Mouse (Mus musculus) telencephalon, adult 2 months (tissue): ENCODE data around the gene Gng7.
"Not testable (repeated sequence)": the region's sequence is repeated elsewhere in the genome, so short reads cannot be mapped to it uniquely, and the experiment has no call there.

Experiments used
- DNase-seq: peaks from one replicate; pipeline ENCODE4 v3.0.0-alpha.2; 2011; ENCODE audit warnings: low read depth, low spot score

Gene Gng7

DNA sequence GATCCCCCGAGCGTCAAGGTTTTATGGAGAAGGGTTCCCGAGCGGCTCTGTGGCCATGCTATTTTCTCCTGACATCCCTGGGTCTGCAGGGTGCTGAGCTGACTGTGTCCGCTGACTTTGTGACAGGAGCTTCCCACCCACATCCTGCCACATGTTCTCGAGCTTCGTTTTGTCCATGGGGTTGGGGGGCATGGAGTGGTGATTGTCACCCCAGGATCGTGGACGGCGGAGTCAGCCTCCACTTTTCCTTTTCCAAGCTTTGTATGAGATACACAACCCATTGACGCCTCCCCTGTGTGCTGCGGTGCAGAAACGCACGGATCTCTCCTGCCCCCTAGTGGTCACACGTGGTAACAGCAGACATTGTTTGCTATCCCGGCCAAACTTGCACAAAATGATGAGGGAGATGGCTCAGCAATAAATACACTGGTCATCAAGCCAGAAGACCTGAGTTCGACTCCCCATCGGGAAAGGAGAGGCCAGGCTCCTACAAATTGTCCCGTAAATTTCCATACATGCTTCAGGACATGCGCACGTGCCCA is 19.6 kb downstream of the Gng7 start:
- DNase-seq, result peak; percentile 60

DNA sequence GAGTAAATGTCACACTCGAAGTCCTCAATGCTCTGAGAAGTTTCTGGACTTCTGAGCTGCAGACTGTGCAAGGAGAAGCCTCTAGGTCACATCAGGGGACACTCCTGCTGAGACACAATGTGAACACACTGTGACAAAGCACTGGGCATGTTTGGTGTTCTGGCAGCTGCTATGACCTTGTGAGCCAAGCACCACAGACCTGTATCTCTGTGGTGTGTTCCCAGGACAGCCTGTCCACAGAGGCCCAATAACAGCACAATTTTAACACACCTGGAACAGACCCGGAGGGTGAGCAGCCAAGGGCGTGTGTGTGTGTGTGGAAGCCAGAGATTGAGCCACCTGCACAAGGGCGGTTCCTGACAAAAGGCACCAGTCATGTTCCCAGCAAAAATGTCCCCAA is 20.1 kb downstream of the Gng7 start:
- no peak for DNase-seq

DNA sequence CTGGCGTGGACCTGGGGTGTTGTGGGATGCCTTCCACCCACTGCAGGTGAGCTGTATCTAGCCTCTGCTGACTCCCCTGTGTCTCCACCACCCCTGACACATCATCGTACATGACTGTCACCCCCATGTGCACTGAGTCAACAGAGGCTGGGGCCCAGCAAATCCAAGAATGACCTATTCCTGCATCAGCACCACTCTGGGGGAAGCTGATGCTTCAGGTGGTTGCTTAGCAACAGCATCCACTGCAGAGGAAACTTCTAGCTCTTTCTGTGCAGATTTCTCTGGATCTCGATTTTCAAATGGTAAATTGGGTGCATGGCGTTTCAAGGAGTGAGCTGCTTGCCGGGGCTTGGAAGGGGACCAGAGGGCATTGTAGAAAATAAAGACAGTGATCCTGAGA is 21.5 kb downstream of the Gng7 start:
- DNase-seq, result no peak

DNA sequence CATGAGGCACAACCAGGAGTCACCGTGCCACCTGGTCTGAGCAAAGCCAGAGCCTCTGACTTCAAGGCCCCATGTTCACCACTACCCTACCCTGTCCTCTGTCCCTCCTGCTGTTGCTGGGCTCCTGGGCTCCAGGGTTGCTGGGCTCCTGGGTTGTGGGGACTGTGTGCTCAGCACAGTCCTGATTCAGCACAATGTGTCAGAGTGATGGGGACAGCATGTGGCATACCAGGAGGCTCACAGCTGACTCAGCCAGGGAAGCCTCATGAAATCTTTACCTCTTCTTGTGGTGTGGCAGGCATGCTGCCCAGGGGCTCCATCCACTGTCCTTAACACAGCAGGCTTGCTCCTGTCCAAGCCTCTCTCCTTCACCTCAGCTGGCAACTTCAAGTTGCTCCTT is 22.8 kb downstream of the Gng7 start:
- DNase-seq, result no peak

DNA sequence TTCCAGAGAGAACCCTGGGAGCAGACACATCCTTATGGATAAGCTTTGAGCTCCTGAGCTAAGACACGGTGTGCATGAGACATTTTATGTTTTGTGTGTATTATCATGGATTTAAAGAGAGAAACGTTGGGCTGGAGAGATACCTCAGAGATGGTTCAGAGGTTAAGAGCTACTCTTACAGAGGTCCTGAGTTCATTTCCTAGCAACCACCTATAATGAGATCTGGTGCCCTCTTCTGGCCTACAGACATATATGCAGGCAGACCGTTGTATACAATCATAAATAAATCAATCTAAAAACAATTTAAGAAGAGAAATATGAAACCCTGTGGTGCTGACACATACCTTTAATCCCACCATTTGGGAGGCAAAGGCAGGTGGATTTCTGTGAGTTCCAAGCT is 23.7 kb downstream of the Gng7 start:
- DNase-seq, result no peak

DNA sequence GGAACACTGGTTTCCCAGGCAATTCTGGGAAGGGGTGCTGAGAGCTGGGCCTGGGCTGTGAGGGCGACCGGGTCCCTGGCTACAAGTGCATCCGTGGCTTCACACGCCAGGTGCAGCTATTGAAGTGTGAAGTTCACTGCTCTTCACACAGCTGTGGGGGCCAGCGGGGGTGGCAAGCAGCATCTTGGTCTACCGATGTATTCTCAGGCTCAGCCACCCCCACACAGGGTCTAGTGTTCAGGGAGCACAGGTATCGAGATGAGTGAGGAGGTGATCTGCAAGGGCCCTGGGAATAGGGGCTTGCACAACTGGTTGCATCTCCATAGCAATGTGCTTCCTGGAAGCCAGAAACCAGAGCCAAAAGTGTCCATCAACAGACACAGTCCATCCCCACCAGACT is 24.3 kb downstream of the Gng7 start:
- no peak for DNase-seq

DNA sequence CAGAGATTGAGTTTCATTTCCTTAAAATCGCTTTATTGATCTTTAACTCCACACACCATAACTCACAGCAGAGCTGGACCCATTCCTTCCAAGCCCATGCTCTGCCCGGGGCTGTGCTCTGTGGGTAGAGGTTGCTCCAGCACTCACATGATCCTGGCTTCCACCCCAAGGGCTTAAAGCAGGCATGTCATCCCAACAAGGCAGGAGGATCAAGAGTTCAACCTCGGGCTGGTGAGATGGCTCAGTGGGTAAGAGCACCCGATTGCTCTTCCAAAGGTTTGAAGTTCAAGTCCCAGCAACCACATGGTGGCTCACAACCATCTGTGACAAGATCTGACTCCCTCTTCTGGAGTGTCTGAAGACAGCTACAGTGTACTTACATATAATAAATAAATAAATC is 24.9 kb downstream of the Gng7 start:
- DNase-seq, result not testable (repeated sequence)

DNA sequence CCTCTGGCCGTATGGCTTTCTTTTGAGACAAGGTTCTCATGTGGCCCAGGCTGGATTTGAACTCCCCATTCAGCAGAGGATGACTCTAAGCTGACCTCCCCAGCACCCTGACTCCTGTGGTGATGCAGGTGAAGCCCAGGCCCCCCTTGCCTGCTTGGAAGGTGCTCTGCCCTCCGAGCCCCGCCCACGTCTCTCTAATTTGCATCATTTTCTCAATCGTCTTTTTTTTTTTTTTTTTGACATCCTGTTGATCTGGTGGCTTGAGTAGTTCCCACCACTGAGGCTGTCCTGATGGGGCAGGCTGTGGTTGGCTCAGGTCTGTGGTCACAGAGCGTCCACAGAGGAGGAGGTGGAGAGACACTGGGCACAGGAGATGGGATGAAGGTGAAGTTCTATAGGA is 25.3 kb downstream of the Gng7 start:
- DNase-seq, result no peak

DNA sequence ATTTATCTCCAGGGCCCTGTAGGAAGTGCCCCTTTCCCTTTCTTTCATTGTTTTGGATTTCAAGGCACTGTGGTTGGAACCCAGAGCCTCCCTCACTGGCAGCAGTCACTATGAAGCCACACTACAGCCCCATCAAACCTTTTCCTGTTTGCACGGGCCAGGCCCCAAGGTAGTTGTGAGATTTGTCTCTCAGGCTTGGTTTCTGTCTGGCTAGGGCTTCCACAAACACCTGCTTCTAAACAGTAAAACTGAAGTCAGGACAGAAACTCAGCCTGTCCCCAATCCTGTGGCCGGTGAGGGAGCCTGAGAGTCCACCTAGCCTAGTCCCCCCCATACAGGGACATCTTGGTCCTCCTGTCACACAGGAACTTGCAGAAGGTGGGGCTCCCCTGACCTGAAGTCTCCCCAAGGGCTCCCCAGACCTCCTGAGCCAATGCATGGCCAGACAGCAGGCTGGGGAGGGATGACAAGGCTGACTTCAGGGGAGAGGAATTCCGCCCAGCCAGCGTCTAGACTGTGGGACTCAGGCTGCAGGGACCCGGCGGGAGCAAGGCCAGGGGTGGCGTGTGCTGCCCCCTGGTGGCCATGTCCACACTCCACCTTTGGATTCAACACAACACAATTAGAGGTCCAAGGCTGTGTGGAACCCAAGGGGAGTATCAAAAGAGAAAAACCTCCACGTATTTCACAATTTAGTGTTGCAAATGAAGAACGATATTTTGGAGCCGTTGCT is 26.9 kb downstream of the Gng7 start:
- DNase-seq, result no peak

DNA sequence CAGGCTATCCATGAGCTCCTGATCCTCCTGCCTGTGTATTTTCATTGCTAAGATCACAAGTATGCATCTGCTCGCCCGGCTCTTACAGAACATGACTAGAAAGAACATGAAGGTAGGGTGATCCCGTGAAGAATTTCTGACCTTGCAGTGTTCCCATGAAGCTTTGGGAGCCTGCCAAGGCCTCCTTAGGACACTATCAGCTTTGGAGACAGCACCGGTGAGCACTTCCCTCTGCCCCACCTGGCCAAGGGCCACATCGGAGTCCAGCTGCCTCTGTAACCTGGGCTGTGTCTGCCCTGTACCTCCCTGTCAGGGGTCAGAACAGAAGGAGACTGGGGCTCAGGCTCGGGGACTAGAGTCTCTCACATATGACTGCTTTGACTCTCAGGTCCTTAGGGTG is 28.0 kb downstream of the Gng7 start:
- DNase-seq, result no peak

DNA sequence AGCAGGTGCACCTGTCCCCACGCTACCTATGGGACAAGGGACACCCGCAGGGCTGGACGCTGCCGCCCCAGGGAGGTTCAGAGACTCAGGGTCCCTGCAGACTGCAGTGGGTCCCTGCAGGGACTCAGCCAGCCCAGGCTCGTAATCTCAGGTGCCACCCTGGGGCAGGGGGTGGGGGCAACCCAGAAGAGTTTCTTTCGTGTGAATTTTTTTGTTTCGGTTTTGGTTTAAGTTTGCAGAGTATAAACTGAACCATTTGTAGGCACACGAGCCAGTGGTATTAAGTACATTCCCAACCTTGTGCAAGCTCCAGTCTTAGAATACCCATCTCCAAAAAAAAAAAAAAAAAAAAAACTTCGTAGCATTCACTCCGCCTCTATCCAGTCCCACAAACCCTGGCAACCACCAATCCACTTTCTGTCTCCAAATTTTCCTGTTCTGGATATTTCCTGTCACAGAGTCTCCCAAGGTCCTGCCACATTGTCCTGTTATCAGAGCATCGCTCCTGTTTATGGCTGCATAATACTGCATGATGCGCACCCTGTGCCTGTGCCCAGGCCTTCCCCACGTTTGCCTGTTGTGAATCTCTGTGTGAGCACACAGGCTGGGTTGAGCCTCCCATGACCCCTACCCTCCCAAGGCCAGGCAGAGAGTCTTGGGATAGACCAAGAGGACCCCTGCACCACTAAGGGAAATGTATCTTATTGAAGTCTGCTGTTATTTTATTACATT is 28.6 kb downstream of the Gng7 start:
- DNase-seq, result no peak

DNA sequence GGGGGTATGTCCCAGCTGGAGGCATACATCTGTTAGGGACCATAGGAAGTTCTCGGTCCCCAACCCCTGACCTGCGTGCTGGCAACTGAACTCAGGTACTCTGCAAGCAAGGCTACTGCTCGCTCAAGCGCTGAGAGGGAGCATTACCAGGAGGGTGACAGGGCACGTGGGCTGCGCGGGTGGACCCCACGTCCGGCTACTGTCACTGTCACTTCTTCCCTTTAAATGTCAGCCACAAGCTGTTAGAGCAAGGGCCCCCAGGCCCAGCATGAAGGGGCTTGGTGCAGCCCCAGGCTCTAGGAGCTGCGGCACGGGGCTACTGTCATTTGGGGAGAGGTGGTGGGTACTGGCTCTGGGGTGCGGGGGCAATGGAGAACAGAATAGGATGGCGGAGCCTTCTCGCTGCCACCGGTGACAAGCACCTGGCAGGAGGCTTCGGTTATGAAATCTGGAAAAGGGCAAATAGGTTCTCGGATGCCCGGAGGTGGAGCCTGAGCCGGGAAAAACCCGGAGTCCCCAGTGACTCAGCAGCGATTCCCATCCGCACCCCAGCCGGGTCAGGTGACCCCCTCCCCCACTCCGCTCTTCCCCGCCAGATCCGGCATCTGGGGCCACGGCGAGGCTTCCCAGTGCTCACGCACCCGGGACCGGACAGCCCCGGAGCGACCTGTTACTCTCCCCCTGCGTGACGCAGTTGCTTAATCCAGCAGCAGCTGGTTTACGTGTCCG is 29.3 kb downstream of the Gng7 start:
- DNase-seq, result no peak

DNA sequence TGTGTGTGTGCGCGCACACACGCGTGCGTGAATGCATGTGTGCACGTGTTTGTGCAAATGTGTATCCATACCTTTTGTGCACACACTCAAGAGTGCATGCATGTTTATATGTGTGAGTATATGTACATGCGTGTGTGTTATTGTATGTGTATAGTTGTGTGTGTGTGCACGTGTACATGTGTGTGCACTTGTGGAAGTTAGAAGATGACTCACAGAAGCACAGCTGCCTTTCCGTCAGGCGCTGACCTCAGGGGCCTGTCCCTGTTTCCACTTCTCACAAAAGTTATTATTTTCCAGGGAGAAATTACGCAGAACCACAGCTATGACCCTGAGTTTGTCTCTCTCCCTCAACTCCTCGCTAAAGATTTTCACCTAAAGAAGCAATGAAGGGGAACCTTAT is 30.5 kb downstream of the Gng7 start:
- no peak for DNase-seq

DNA sequence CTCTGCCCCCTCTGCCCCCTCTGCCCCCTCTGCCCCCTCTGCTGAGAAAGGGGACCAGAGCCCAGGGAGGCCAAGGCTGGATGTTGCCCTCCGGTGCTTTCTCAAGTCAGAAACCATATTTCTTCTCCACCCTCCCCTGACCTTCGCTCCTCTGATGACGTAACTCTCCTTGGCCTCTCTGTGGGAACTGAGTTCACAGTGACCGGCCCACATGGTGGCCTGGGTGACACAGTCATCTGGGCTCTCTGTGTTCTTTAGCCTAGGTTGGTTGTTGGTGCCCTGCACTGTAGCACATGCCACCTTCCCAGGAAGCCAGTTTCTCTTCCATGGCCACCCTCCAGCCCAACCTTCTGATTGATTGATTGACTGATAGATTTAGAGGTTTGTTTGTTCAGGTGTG is 32.4 kb downstream of the Gng7 start:
- no peak for DNase-seq

DNA sequence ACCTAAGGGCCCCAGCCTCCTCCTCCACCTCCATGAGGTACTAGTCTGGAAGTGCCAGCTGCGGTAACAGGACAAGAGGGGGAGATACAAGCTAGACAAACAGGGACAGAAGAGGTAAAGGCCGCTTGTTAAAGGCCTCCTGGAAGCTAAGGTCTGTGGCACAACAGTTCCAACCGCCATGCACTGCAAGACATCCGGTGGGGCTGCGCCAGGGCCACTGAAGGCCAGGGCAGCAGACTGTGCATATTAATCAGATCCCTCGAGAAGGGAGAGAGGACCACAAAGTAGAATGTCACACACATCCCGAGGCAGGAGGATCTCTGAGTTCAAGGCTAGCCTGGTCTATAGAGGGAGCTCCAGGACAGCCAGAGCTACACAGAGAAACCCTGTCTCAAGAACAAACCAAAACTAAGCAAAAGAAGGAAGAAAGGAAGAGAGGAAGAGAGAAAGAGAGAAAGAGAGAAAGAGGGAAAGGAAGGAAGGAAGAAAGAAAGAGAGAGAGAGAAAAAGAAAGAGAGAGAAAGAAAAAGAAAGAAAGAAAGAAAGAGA is 33.1 kb downstream of the Gng7 start:
- DNase-seq, result no peak

DNA sequence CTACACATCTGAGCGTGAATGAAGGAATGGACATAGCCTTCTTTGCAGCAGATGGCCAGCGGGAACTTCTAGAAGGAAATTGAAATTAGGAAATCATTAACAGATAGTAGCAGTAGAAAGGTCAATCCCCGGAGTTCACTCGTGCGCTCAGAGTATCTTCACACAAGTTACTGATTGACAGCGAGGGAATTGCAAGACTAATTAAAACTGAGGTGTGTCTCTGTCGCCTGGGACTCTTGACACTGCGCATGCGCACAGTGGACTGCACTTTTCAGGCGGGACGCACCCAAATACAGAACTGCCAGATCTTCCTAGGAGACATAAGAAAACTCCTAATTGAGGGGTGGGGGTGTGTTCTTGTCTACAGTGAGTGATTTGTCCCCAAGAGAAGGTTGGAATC is 39.3 kb downstream of the Gng7 start:
- no peak for DNase-seq

DNA sequence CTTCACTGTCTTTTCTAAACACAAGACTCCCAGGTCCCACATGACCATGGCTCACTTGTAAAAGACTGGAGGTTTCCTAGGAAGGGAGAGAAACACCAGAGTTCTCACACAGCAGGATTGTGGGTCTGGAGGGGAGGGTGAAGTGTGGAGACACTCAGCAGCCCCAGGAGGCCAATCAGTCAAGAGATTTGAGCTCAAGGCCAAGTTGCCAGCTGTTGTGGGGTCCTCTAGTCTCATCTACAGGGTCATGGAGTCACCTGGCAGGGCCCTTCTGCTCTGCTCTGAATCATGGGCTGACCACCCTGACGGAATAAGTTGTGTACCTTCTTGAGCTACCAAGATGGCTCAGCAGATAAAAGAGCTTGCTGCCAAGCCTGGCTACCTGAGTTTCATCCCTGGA is 41.0 kb downstream of the Gng7 start:
- DNase-seq, result no peak

DNA sequence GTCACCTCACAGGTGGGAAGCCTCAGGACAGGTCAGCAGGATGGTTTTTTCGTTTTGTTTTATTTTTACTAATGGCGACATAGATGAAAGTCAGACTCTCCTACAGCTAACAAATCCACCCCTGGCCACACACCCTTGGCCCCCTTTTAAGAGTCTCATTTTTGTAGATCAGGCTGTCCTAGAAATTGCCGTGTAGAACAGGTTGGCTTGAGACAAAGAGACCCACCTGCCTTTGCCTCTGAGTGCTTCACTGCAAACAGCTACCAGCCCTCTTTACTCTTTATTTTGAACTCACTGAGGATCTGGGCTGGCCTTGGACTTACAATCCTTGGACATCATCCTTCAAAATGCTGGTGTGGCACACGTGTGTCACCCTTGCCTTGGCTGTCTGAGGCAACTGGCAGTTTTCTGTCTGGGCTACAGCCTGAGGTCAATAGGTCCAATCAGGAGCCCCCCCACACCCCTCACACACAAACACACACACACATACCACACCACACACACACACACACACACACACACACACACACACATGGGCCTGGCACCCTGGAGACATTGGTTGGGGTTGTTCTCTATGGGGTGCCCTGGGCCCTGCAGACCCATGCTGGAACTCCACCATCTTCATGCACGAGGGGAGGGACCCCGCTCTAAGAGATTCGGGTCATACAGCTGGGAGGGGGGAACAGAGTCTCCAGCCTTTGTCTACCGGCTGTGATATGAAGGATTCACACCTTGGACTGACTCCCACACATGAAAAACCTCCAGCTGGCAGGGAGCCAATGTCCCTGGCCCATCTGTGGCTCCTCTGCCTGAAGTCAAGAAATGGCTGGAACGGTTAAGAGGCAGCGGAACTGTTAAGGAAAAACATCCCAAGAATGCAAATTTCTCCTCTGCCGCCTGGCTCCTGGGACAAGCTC is 42.4 kb downstream of the Gng7 start:
- no peak for DNase-seq

DNA sequence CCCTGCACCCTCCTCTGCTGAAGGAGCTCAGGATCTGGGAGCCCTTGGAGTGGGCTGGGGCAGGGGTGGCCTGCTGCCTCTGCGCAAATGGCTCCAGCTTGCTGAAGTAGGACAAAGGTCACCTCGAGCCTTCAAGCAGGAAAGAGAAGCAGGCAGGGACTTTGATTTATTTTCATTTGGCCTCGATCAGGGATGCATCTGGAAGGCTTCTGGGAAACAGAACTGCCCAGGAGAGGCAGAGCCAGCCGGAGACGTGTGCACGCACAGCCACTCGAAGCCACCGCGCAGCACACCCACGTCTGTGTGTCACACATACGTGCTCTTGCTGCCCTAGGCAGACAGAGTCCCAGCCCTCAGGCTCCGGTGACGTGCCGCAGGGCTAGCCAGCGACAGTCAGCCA is 43.2 kb downstream of the Gng7 start:
- no peak for DNase-seq

DNA sequence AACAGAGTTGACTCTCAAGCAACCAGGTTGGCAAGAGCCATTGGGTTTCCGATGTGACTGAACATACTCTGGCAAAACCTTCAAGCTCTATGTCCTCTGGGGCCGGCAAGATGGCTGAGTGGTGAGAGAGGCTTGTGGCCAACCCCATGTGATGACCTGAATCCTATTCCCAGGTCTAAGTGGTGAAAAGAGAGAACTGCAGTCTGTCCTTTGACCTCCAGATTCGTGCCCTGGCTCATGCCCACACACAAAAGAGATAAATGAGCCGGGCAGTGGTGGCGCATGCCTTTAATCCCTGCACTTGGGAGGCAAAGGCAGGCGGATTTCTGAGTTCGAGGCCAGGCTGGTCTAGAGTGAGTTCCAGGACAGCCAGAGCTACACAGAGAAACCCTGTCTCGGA is 44.6 kb downstream of the Gng7 start:
- DNase-seq, result no peak

DNA sequence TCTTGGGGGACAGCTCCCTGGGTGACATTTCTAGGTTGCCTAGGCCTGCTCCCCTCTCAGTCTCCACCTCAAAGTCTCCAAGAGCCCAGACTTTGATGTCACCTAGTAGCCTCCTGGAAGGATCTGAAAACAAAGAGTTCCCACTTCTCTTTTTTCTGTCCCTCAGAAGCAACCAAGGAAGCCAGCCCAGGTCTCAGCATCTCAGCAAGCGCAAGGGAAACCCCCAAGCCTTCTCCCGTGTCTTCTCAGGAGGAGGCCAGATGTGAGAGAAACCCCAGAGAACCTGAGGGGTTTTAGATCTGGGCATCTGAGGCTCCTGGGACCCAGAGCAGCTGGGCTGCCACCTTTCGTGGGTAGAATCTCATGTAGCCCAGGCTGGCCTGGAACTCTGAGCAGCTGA is 45.4 kb downstream of the Gng7 start:
- no peak for DNase-seq
